Mouse (Mus musculus): ENCODE data around the gene Cdh15.

DNA sequence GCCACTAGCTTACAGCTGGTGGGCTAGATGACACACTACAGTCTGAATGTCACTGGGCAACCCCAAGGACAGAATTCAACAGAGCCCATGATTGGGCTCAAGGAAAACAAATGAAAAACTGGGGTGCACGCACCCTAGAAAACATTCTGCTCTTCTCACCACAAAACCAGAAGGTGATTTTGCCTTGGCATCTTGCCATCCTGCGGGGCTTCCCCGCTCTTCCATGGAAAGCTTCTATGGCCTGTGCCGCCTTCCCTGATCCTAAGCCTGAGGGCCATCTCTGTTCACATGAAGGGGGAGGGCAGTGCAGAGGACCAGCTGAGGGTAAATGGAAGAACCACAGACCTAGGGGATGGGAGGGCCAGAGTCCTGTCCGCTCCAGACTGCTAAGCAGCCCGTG, 20.2 kb downstream of the Cdh15 start:
- TF ChIP-seq CTCF (IDR thresholded peaks at IDR 0.05; ENCODE audit: low read depth) = no peak
- no peak for TF ChIP-seq EP300 (IDR thresholded peaks at IDR 0.05; ENCODE audit: low read depth)

All from liver, embryonic 14.5 days (tissue).